Mouse (Mus musculus): ENCODE measurements around the gene Olfr1140.

The Olfr1140 gene

DNA sequence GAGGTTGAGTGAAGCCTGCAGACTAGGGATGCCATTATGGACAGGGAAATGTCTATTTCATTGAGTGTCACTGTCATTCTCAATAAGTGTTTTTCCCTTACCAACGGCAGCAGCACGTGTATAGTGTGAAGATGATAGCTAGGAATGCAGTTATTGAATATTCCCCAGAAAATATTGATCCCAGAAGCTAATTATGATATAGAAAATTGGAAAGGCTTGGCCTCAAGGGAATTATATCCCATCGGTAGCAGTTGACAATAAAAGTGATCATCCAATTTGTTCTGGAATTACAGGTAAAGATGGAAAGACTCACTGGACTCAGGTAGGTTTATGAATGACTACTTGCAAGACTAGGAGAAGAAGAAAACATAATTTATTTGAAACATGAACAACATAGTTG lies at the start of gene Olfr1140:
Gene Olfr1140, plus strand, starts transcription at position 301 of the 400 bp plus-strand sequence.
- no peak for DNase-seq (ENCODE audit: low read depth, low spot score)

DNA sequence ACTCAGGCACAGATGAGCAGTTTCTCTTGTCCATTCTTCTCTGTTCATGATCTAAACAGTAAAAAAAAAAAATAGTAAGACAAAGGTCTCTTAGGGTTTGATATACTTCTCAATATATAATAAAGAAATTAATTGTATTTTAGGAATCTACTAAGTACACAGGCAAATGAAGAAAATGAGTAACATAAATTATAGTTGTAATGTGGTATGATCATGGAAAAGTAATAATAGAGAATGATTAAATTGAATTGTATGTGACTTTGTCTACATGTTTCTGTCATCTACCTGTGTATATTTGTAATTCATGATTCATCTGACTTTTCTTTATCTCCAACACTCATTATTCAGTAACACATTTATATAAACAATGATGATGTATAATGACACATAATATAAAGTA lies 49.7 kb upstream of the Olfr1140 start, which contains the start of gene Olfr1136:
Gene Olfr1136, minus strand, starts transcription at position 101 of the 400 bp plus-strand sequence.
- DNase-seq (ENCODE audit: low read depth, low spot score): no peak

DNA sequence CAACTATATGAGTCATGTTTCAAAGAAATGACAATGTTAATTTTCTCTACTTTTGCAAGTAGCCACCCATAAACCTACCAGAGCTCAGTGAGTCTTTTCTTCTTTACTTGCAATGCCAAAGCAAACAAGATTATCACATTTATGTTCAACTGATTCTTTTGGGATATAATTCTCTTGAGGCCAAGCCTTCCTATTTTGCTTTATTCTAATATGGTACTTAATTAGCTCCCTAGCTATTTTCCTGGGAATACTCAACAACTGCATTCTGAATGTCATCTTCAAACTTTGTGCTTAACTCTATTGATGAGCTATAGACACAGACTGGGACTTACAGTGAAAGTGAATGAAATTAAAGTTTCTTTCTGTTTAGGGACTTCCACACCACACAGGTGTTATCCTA lies 30.5 kb upstream of the Olfr1140 start, which contains the start of gene Olfr1137:
Gene Olfr1137, minus strand, starts transcription at position 101 of the 400 bp plus-strand sequence.
- DNase-seq (ENCODE audit: low read depth, low spot score): no peak

- no peak for DNase-seq (ENCODE audit: low read depth, low spot score)
These were observed 3.7 kb upstream of the Olfr1140 start, which contains the start of gene Olfr1138 for GRCm38 (mm10) chr2:87739878-87740277. Gene Olfr1138 (minus strand): TSS chr2:87739978.

DNA sequence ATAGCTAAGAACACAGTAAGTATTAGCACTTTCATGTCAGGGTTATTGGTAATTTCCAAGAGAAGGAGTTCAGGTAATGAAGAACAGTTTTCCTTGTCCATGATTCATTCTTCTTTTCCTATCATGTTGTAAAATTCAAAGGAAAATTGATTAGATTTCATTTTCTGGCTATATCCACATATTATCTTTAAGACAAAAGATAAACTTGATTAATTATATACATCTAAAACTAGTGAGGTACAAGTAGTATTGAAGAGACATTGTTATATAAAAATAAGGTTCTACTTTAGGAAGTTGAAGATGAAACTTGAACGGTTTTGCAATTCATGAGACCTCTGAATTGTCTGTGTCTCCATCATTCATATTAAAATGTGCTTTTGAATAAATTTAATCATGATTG lies 10.3 kb downstream of the Olfr1140 start, which contains the start of gene Olfr1141:
Gene Olfr1141, minus strand, starts transcription at position 101 of the 400 bp plus-strand sequence.
- no peak for DNase-seq (ENCODE audit: low read depth, low spot score)

DNA sequence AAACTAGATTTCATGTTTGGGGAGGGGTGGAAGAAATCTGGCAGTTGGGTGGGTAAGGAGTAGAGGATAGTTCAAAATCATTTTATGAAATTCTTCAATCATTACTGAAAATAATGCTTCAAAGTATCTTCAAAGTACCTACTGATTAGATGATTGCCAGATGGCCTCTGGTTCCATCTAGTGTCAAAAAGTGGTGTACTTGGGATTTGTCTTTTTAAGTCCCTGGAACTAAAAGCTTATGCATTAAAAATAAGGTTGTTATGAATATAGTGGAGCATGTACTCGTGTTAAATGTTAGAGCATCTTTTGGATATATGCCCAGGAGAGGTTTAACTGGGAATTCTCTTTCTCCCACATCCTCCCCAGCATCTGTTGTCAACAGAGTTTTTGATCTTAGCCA lies 32.6 kb downstream of the Olfr1140 start:
- no peak for DNase-seq (ENCODE audit: low read depth, low spot score)

GRCm38 (mm10) chr2:87779183-87779582 lies 35.6 kb downstream of the Olfr1140 start, which contains the start of gene Olfr152:
Gene Olfr152 (plus strand): TSS chr2:87779483.
- DNase-seq (ENCODE audit: low read depth, low spot score): no peak
